Mouse (Mus musculus) intestine, embryonic 15.5 days (tissue): ENCODE data around the gene Arhgdib. TPM values are rescaled to one million over a fixed set of nuclear protein-coding genes. Genes with fewer than 3 reads are reported as not detected.

Source experiments
- polyA plus RNA-seq: library from polyadenylated mRNA; unstranded; fragments of >200 nt; fragmentation: Nextera tagmentation; extraction: Ambion mirVana; gene quantifications from 2 replicates; pipeline ENCODE4 v1.2.1, GENCODE M21; 2015

Arhgdib gene
- polyA plus RNA-seq, 1 experiment from 2014 or later = 47.8 TPM

Other genes starting within 250 kb of the Arhgdib start
- gene Gucy2c, start 160.1 kb downstream of the Arhgdib start, polyA plus RNA-seq = 72.4 and 75.1 TPM in 2 replicates
- 0.40 and 0.49 TPM in 2 replicates for gene Hist4h4, start 137.5 kb downstream of the Arhgdib start, polyA plus RNA-seq
- 199 and 202 TPM in 2 replicates for gene H2afj, start 133.7 kb downstream of the Arhgdib start, polyA plus RNA-seq
- 0.82 and 1.3 TPM in 2 replicates for gene BC049715, start 114.3 kb downstream of the Arhgdib start, polyA plus RNA-seq
- 85.1 and 92.7 TPM in 2 replicates for gene Wbp11, start 113.7 kb downstream of the Arhgdib start, polyA plus RNA-seq
- gene Smco3, start 106.4 kb downstream of the Arhgdib start, polyA plus RNA-seq = 2.3 and 3.4 TPM in 2 replicates
- 4.2 and 4.8 TPM in 2 replicates for gene Art4, start 84.2 kb downstream of the Arhgdib start, polyA plus RNA-seq
- gene Mgp, start 66.1 kb downstream of the Arhgdib start, polyA plus RNA-seq = 121 and 122 TPM in 2 replicates
- gene Erp27, start 19.7 kb downstream of the Arhgdib start, polyA plus RNA-seq = 14.6 and 37.0 TPM in 2 replicates
- gene Pde6h, start 18.1 kb downstream of the Arhgdib start, polyA plus RNA-seq = not detected in 2 replicates
- gene Rerg, start 228.6 kb upstream of the Arhgdib start, polyA plus RNA-seq = 19.6 and 22.7 TPM in 2 replicates